Mouse (Mus musculus) adrenal gland, adult 8-10 months (tissue): ENCODE measurements at regions not wholly inside any gene's neighbourhood (a gene's known extent, or its start where the extent isn't known, plus 50 kb on each side); places are given as distances from the start of the nearest gene placed in this dataset.
A peak's percentile ranks its signal among the peaks of the same experiment; 100 is the strongest.
"Not testable (repeated sequence)": the region's sequence is repeated elsewhere in the genome, so short reads cannot be mapped to it uniquely, and the experiment has no call there.

ENCODE experiments used
- DNase-seq: peaks from one replicate; pipeline ENCODE4 v3.0.0; 2022

- DNase-seq: no peak
Observed at GRCm38 (mm10) chr1:83832946-83833345, 424.9 kb upstream of the Sphkap start.

- no peak for DNase-seq
Observed at GRCm38 (mm10) chr1:83831900-83832535, 424.0 kb upstream of the Sphkap start.

DNA sequence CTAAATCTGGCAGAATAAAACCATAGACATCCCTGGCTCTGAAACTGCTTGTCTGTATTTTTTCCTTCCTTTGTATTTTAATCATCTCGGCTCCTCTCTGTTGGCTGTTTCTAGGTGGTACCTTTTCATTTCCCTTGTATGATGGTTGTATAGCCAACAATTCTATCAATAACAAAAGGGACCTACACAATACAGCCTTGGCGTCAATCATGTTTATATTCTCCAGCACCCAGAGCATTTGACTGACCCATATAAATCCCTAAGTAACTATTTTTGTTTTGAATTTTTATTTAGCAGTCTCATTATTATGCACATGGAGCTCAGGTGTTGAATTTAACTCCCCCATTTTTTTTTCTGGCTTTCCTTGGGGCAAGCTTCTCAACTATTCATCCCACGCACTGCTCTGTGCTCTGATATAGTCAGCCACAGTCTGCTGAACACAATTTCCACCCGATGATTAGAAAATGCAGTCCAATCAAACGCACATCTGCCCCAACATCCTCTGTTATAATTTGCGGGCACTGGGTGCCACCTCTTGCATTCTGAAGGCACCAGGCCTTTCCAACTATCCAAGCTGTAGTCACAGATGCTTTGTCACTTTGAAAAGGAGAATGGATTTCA, 422.1 kb upstream of the Sphkap start:
- no peak for DNase-seq

- DNase-seq: not testable (repeated sequence)
Observed at GRCm38 (mm10) chr1:83811162-83811561, 403.2 kb upstream of the Sphkap start.

- DNase-seq: peak; percentile 26
Observed at GRCm38 (mm10) chr1:83808432-83808831, 400.4 kb upstream of the Sphkap start.

DNA sequence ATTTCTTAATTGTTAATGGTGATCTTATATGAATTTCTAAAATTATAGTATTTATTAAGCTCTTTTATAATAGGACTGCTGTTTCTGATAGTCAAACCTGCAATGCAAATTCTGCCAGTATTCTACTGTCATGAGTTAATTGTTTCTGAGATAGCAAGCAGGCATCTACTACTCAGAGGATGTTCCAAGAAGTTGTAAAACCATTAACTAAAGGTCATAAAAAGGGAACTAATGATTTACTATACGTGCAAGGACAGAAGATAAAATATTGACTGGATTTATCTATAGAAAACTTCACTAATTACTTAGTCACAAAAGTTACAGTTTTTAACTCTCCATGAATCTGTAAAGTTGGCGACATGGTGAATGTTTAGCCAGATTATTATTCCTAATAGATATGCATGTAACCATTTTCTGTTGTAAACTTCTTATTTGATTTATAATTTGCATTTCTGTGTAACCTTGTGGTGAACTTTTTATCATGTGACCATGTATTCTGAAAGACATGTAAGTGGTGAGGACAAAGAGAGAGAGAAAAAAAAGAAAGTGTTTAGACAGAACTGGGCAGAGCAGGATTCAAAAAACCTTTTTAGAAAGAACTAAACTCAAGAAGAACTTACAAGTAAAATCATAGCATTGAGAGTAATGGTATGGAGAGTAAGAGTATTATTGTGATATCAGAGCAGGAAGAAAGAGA, 395.5 kb upstream of the Sphkap start:
- no peak for DNase-seq

GRCm38 (mm10) chr1:83801759-83802158, 393.8 kb upstream of the Sphkap start:
- DNase-seq: no peak

DNA sequence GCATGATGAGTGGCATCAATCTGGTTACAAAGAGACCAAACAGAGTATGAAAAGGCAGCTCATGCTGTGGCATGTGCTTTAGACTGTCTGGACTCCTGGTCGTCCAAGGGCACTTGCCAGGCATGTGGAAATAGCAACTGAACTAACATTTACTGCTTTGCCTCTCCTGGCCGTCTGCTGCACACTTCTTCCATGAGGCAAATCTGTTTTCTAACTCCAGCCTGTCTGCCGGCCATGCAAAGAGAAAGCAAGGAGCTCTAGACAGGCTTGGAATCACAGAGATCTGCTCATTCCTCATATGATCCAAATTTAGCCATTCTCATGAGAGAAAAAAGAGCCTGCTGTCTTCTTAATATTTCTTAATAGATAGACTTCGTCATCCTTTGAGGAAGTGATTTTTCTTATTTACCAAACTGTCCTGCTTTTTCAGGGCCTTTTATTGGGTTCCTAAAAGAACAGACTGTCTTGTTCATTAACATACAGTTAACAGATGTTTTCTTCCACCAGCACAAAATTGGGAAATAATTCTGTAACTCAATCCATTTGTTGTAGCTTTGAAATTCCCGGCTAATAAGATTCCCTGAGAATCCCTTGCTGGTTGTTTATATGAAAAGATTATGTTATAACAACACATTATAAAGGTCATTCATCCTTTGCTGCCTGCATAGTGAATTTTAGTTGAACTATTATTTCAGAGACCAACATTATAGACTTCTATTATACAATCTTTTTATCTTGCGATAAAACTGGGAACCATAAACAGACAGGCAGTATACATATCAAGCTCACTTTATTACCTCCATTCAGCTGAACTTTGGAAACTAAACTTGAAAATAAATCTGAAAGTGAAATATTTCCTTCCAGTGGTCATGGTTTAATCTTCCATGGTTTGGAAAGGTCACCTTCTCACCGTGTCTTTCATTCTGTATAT, 389.2 kb upstream of the Sphkap start:
- DNase-seq: no peak

DNA sequence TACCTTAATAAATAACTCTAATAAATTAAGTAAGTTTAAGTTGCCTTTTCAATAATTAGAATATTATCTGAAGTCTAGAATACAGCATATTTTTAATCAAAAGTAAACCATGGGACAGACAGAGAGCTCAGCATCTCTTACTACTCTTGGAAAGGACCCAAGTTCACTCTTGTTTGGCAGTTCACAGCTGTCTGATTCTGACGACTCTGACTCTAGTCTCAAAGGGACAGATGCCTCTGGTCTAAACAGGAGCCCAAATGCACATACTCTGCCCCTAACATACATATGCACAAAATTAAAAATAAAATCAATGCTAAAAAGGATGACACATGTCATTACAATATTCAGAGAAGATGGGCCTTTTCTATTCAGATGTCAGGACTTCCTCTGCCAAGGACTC, 369.2 kb upstream of the Sphkap start:
- DNase-seq: no peak

DNA sequence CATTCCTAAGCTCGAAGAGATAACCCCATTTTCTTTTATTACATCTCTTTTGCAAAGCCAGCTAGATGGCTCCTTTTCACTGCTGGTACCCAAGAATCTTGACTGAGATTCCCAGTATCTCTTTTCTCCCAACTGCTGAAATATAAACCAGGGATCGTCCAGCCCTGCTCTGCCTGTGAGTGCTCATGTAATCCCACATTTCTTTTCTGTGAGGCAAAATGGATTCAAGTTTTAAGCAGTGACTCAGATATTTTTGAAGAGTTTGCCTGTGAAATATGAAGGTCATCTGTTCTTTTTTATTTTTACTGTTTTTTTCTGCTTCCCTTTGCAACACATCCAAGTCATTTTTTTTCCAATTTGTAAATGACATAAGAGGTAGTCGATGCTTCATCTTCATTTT, 363.2 kb upstream of the Sphkap start:
- no peak for DNase-seq

DNA sequence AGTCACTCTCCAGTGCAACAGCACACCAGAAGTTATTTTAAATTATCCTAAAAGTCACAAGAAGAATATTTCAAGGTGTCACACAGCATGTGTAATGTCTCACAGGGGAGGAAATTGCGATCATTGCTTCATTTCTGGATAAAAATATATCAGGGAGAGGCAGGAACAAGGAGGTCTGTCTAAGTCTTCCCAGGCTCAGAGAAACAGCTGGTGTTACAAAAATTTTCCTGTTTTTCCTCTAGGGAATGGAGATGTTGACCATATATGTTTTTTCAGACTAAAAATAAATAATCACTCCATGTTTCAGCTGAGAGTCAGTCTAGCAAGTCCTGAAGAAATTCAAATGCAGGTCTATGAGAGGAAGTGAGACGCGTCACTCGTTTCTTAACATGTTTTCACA, 353.5 kb upstream of the Sphkap start:
- no peak for DNase-seq

DNA sequence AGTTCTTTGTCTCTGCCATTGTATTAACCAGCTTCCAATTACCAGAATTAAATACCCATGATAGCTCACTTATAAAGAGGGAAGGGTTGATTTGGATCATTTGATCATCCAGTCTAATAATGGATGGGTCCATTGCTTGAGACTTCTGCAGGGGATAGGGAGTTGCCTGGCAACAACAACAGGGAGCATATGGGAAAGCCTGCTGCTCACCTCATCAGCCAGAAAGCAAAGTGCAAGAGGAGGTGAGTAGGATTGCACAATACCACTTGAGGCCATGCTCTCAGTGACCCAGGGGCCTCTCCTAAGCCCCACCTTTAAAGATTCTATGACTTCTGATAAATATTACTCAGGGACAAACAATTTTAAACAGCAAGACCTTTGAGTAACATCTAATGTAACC, 348.9 kb upstream of the Sphkap start:
- DNase-seq: no peak

DNA sequence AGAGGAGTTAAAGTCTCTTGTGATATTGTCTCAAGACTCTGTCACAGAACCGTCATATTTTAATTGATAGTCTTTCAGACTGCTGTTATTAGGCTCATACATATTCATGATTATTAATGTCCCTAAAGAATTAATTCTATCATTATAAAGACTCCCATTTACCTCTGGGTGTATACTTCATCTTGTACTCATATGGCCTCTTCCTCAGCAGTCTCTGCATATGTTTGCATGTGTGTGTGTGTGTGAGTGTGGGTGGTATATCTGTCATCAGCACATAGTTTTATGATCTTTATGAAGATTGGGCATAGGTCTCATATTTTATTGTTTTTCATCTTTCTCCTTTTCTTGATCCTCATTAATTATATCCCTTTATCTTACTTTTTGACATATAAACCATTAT, 347.3 kb upstream of the Sphkap start:
- DNase-seq: no peak

GRCm38 (mm10) chr1:83752976-83753375, 345.0 kb upstream of the Sphkap start:
- DNase-seq: no peak

GRCm38 (mm10) chr1:83748974-83749373, 341.0 kb upstream of the Sphkap start:
- DNase-seq: no peak

GRCm38 (mm10) chr1:83748061-83748460, 340.1 kb upstream of the Sphkap start:
- no peak for DNase-seq

GRCm38 (mm10) chr1:83747412-83747811, 339.4 kb upstream of the Sphkap start:
- no peak for DNase-seq

DNA sequence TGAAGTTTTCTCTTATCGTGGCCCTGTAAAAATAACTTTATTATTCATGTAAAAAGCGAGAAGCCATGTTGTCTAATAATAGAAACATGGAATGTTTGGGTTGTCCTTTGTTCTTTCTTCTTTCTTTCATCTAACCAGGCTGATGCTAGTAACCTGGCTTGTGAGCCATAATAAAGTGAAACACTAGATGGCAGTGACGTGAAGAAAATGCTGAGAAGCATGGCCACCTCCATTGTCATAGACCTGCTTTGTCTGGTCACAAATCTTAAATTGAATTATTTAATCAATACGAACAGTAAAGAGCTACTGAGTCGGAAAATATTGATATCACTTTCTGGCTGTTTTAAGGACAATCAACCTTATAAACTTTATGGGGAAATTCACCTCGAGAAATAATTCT, 338.0 kb upstream of the Sphkap start:
- DNase-seq: peak; percentile 9

DNA sequence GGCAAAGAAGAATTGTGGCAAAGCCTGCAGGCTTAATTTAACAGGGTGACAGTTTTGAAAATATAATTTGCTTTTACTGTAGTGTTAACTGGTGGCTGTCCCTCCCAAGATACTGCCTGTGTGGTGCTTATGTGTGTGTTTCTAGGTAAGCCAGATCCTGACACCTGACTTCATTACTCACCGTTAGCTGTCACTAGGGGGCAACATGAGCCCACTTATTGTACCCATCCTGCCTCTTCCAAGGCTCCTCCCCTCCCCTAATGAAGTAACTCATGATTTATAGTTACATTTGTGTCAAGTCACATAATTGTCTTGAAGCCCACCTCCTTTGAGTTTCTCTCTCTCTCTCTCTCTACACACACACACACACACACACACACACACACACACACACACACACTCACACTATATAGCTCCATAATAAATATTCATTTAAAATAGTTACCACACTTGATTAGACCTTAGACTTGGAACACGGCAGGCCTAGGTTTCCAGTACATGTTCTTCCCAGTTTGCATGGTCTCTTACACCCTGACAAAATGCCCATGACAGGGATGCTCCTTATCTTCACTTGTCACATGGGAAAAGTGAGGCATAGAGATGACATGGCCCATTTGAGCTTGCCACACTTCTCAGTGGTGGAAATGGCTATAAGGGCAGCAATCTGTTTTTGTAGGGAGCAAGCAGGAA, 328.6 kb upstream of the Sphkap start:
- no peak for DNase-seq

DNA sequence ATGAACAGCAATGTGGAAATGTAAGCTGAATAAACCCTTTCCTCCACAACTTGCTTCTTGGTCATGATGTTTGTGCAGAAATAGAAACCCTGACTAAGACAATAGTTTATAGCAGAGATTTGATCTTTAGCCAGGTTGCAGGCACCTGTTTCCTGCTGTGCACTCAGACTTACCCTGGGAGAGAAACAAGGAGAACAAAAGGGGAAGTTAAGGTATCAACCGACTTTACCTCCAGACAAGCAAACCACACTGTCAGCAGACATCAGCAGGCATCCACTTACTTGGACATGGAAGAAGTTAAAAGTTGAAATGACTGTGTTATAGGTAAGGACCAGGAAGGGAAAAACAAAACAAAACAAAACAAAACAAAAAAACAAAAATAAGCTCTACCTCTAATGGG, 323.7 kb upstream of the Sphkap start:
- no peak for DNase-seq

DNA sequence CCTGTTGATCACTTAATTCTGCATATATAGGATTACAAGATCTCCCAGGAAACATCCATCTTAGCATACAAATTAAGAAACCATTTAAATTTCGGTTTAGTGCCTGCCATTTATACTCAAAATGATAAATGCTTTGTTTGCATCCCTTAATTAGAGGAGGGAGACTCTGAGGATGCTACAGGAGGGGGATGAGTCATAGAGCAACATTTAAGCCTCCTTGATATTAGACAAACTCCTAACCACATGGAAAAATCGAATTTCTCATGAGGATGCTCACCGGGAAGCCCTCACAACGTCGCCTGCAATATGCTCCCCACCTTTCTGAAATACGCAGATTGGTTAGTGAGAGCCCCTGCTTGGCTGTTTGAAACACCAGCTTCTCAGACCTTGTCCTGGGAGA, 320.8 kb upstream of the Sphkap start:
- DNase-seq: no peak

DNA sequence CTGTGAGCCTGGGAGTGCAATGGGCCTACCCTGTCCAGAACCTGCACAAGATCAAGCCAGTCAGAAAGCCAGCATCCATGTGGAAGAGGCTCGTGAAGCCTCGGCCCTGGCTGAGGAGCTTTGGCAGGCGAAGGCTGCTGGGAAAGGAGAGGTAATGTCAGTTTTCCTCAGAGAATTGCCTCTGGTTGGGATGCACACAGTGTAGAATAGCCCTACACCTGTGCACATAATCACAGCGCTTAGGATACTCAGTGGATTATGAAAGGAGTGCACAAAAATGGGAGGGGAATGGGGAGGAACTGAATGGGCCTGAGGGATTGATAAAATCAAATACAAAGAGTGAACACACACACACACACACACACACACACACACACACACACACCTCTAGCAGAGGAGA, 319.9 kb upstream of the Sphkap start:
- DNase-seq: no peak
